Mouse (Mus musculus): Measurements from ENCODE around the gene Vmn1r157.
"Not testable (repeated sequence)": the region's sequence is repeated elsewhere in the genome, so short reads cannot be mapped to it uniquely, and the experiment has no call there.

Gene Vmn1r157

GRCm38 (mm10) chr7:22761397-22761796, at the start of gene Vmn1r157:
Vmn1r157 (plus strand) TSS chr7:22761697.
- not testable (repeated sequence) for DNase-seq (ENCODE audit: extremely low spot score, low spot score)

- DNase-seq (ENCODE audit: extremely low spot score, low spot score), result not testable (repeated sequence)
Measured at GRCm38 (mm10) chr7:22719610-22720009, 41.9 kb upstream of the Vmn1r157 start, which contains the start of gene Gm4567. Gm4567 (minus strand) TSS chr7:22719710.

GRCm38 (mm10) chr7:22775981-22776380, 14.5 kb downstream of the Vmn1r157 start:
- not testable (repeated sequence) for DNase-seq (ENCODE audit: extremely low spot score, low spot score)

GRCm38 (mm10) chr7:22790682-22791081, 29.2 kb downstream of the Vmn1r157 start, which contains the start of gene Vmn1r158:
Vmn1r158 (minus strand) TSS chr7:22790782.
- DNase-seq (ENCODE audit: extremely low spot score, low spot score), result not testable (repeated sequence)

Measured in neural tube, embryonic 10.5 days (tissue).